Mouse (Mus musculus) midbrain, postnatal 0 days (tissue): ENCODE measurements around the gene Prdm1. TPM values are rescaled to one million over a fixed set of nuclear protein-coding genes. Genes with fewer than 3 reads are reported as not detected.

Experiments used
- ATAC-seq: fragments of 200-750 bp; cut with Nextera tagmentation; 2 replicates; pipeline ENCODE4 v1.8.0; 2017; ENCODE audit warnings: moderate number of reproducible peaks, mild to moderate bottlenecking, moderate TSS enrichment, moderate library complexity; ENCODE audit not compliant: low FRiP score
- DNase-seq: peaks from one replicate; pipeline ENCODE4 v3.0.0-alpha.2; 2015; ENCODE audit warnings: low spot score
- H3K27ac ChIP-seq: fragments of 300-500 bp; sonication (generic); 2 replicates; pipeline ENCODE4 v1.5.1; 2014; ENCODE audit warnings: low read depth, mild to moderate bottlenecking, low read length, mixed read lengths
- H3K27me3 ChIP-seq: fragments of 300-500 bp; sonication (generic); 2 replicates; pipeline ENCODE4 v1.6.1; 2014; ENCODE audit warnings: low read length, control low read depth, mixed read lengths; ENCODE audit not compliant: insufficient read depth
- H3K36me3 ChIP-seq: fragments of 300-500 bp; sonication (generic); 2 replicates; pipeline ENCODE4 v1.6.1; 2014; ENCODE audit warnings: low read length, control low read depth, mixed read lengths; ENCODE audit not compliant: insufficient read depth
- H3K4me1 ChIP-seq: fragments of 300-500 bp; sonication (generic); 2 replicates; pipeline ENCODE4 v1.6.1; 2014; ENCODE audit warnings: mild to moderate bottlenecking, control low read depth, antibody characterized with exemption, low read length, mixed read lengths; ENCODE audit not compliant: insufficient read depth
- H3K4me2 ChIP-seq: fragments of 300-500 bp; sonication (generic); 2 replicates; pipeline ENCODE4 v1.6.1; 2014; ENCODE audit warnings: low read depth, mild to moderate bottlenecking, low read length, mixed read lengths; ENCODE audit not compliant: poor library complexity, severe bottlenecking
- H3K4me3 ChIP-seq: fragments of 300-500 bp; sonication (generic); 2 replicates; pipeline ENCODE4 v1.5.1; 2014; ENCODE audit warnings: low read depth, mild to moderate bottlenecking, low read length, moderate library complexity
- H3K9ac ChIP-seq: fragments of 300-500 bp; sonication (generic); replicated peaks from 2 replicates; pipeline ENCODE4 v1.6.1; 2014; ENCODE audit warnings: mild to moderate bottlenecking, low read length, moderate library complexity, mixed read lengths; ENCODE audit not compliant: poor library complexity, severe bottlenecking
- H3K9me3 ChIP-seq: fragments of 300-500 bp; sonication (generic); 2 replicates; pipeline ENCODE4 v1.6.1; 2016; ENCODE audit warnings: low read length, control low read depth
- CTCF ChIP-seq: IDR thresholded peaks from 2 replicates; pipeline ENCODE4 v1.5.1; 2016; ENCODE audit warnings: antibody characterized with exemption, mild to moderate bottlenecking
- WGBS: fragments of 180-500 bp; shearing (Covaris S2); extraction: QIAGEN DNeasy Blood & Tissue Kit; methylation state at CpG from one replicate; pipeline ENCODE4 v1.1.7; 2014; 5-methylcytosine and 5-hydroxymethylcytosine counted together
- polyA plus RNA-seq: library from polyadenylated mRNA; unstranded; fragments of >200 nt; fragmentation: Nextera tagmentation; extraction: Ambion mirVana; gene quantifications from 2 replicates; pipeline ENCODE4 v1.2.1, GENCODE M21; 2015
- total RNA-seq: library from RNA; depleted of rRNA; stranded (reverse); fragments of >200 nt; gene quantifications from 2 replicates; pipeline ENCODE4 v1.2.3, GENCODE M21; 2014

Gene Prdm1
- total and polyA plus RNA-seq, 2 experiments from 2014 or later = 0.12 to 2.0 TPM

- Histone ChIP-seq H3K9ac (no peak overlapping the region), H3K9me3 (no peaks in the 10 kb centered on the region), H3K4me3 (no peak overlapping the region), H3K4me2 (no peak overlapping the region), H3K27ac (no peak overlapping the region), H3K4me1 (no peaks in the 10 kb centered on the region), H3K27me3 (no peaks in the 10 kb centered on the region), H3K36me3 (no peaks in the 10 kb centered on the region)
- 54% methylated on average over 2 of the region's 2 CpGs for WGBS
- no peak for ATAC-seq
- no peak for TF ChIP-seq CTCF
- DNase-seq = no peak
Observed at GRCm38 (mm10) chr10:44507984-44508383, 20.3 kb downstream of the Prdm1 start.

GRCm38 (mm10) chr10:44502891-44503290, 25.4 kb downstream of the Prdm1 start:
- Histone ChIP-seq H3K4me2 (no peak overlapping the region), H3K9me3 (no peaks in the 10 kb centered on the region), H3K27ac (no peak overlapping the region), H3K4me3 (no peak overlapping the region), H3K9ac (no peak overlapping the region), H3K36me3 (no peaks in the 10 kb centered on the region), H3K4me1 (no peaks in the 10 kb centered on the region), H3K27me3 (no peaks in the 10 kb centered on the region)
- ATAC-seq = no peak
- 67% methylated on average over 13 of the region's 13 CpGs for WGBS
- no peak for DNase-seq
- TF ChIP-seq CTCF = no peak

- no peak for ATAC-seq
- WGBS = 90% methylated on average over 15 of the region's 15 CpGs
- H3K4me3 ChIP-seq = no peak overlapping the region
Observed at GRCm38 (mm10) chr10:44499897-44500519, 28.3 kb downstream of the Prdm1 start.

GRCm38 (mm10) chr10:44493818-44494492, 34.3 kb downstream of the Prdm1 start:
- WGBS = 82% methylated on average over 15 of the region's 15 CpGs
- no peaks in the 10 kb centered on the region for H3K9me3 ChIP-seq
- H3K4me3 ChIP-seq = no peak overlapping the region
- no peaks in the 10 kb centered on the region for H3K4me1 ChIP-seq
- no peak overlapping the region for H3K27ac ChIP-seq
- H3K27me3 ChIP-seq = no peaks in the 10 kb centered on the region
- TF ChIP-seq CTCF = no peak
- ATAC-seq = no peak
- H3K9ac ChIP-seq = no peak overlapping the region
- H3K36me3 ChIP-seq = no peaks in the 10 kb centered on the region
- no peak overlapping the region for H3K4me2 ChIP-seq
- no peak for DNase-seq

More at GRCm38 (mm10) chr10:44499897-44500519, 28.3 kb downstream of the Prdm1 start:
- Histone ChIP-seq H3K4me1 (no peaks in the 10 kb centered on the region), H3K9ac (no peak overlapping the region), H3K27me3 (no peaks in the 10 kb centered on the region), H3K27ac (no peak overlapping the region), H3K36me3 (no peaks in the 10 kb centered on the region), H3K4me2 (no peak overlapping the region), H3K9me3 (no peaks in the 10 kb centered on the region)
- no peak for TF ChIP-seq CTCF
- no peak for DNase-seq

GRCm38 (mm10) chr10:44492815-44493525, 35.3 kb downstream of the Prdm1 start:
- Histone ChIP-seq H3K36me3 (no peaks in the 10 kb centered on the region), H3K9ac (no peak overlapping the region), H3K27me3 (no peaks in the 10 kb centered on the region), H3K4me3 (no peak overlapping the region), H3K27ac (no peak overlapping the region), H3K4me2 (no peak overlapping the region), H3K4me1 (no peaks in the 10 kb centered on the region), H3K9me3 (no peaks in the 10 kb centered on the region)
- ATAC-seq = no peak
- peak; percentile 21 for DNase-seq
- TF ChIP-seq CTCF = no peak
- WGBS = 77% methylated on average over 8 of the region's 8 CpGs

- no peak overlapping the region for H3K4me2 ChIP-seq
- H3K36me3 ChIP-seq = no peaks in the 10 kb centered on the region
- no peaks in the 10 kb centered on the region for H3K4me1 ChIP-seq
- no peak overlapping the region for H3K27ac ChIP-seq
- H3K9ac ChIP-seq = no peak overlapping the region
- H3K4me3 ChIP-seq = no peak overlapping the region
- H3K9me3 ChIP-seq = no peaks in the 10 kb centered on the region
- ATAC-seq (no peak), DNase-seq (no peak)
- WGBS = 81% methylated on average over 5 of the region's 5 CpGs
- H3K27me3 ChIP-seq = no peaks in the 10 kb centered on the region
- no peak for TF ChIP-seq CTCF
Observed at GRCm38 (mm10) chr10:44490899-44491422, 37.3 kb downstream of the Prdm1 start.
